Mouse (Mus musculus): Measurements from ENCODE around the gene Myl4. TPM values are rescaled to one million over a fixed set of nuclear protein-coding genes. Genes with fewer than 3 reads are reported as not detected.

Gene Myl4
- polyA plus RNA-seq, 1 experiment from 2014 or later = 8.5 TPM

DNA sequence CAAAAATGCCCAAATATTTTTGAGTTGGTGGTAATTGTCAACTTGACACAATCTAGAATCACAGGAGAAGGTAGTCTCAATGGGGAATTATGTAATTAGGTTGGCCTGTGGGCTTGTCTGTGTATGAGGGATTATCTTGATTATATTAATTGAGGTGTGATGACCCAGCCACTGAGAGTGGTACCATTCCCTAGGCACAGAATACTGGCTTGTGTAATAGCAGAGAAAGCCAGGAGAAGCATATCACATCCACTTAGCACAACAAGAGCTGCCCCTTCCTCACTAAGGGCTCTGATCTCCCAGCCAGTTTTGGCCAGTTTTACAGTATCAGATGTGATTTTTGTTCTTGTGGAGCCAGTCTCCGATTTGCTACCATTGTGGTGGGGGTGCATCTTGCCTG, 39.1 kb downstream of the Myl4 start:
- WGBS = 73% methylated on average over 1 of the region's 1 CpGs
- Histone ChIP-seq H3K4me2 (no peak overlapping the region), H3K36me3 (no peaks in the 10 kb centered on the region), H3K9me3 (peaks cover 14% of the 10 kb centered on the region; the same call in 1 of the 2 replicates), H3K4me3 (no peak overlapping the region), H3K9ac (no peak overlapping the region), H3K27ac (replicated peaks) (no peak overlapping the region), H3K27me3 (no peaks in the 10 kb centered on the region), H3K4me1 (replicated peaks) (no peaks in the 10 kb centered on the region)
- no peak for ATAC-seq (ENCODE audit: low read depth)

DNA sequence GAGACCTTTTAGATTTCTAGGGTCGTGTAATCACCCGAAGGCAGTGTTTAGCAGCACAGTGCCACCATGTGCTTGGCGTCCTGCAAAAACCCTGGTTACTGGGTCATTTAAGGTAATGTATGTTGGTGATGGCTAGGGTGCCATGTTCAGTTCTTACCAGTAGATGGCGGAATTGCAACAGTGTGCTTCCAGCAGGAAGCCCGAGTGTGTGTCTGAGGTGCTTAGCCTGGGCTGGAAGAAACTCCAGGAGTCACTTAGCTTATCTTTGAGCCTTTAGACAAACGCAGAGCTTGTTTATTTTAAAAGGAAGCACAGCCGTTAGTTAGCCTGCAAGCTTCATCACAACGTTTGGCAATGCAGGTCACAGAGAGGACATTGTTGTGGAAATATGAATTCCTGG, 39.7 kb downstream of the Myl4 start:
- WGBS = 2% methylated on average over 8 of the region's 8 CpGs
- peak; percentile 78 for ATAC-seq (ENCODE audit: low read depth)
- no peak overlapping the region for H3K27ac ChIP-seq (replicated peaks)
- H3K9ac ChIP-seq = no peak overlapping the region
- no peaks in the 10 kb centered on the region for H3K36me3 ChIP-seq
- H3K27me3 ChIP-seq = no peaks in the 10 kb centered on the region
- no peak overlapping the region for H3K4me2 ChIP-seq
- no peaks in the 10 kb centered on the region for H3K4me1 ChIP-seq (replicated peaks)
- H3K4me3 ChIP-seq = no peak overlapping the region
- peaks cover 14% of the 10 kb centered on the region; the same call in 1 of the 2 replicates for H3K9me3 ChIP-seq

DNA sequence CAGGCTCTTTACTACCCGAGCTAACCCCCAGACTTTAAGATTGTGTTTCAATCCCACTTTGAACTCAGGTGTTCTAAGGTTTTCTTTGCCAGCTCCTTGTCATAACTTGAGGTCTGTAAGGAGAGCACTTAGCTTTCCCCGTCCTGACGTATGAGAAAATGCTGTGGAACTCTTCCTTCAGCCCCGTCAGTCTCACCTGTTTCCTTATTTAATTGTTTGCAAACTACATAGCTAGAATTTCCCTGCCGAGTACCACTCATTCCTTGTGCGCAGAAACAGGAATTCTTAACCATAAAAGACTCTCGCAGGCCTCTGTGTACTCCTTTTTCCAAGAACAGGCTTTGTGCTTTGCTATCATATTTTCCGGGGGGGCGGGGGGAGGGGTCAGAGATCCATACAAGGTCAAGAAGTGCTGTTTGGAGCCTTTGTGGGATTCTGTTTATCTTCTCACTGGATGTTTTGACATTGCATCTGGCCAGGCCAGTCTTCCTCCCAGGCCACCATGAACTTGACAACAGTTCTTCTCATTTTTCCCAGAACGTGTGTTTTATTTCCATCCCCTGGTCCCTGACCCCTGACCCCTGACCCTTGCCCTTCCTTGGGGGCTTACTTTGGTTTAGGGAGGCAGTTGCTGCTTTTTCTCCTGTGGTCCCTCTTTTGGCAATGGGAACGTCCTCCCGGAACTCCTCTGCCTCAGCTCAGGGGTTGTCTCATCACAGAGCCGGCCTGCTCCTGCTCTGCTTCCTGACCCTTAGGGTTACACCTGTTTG, 41.8 kb downstream of the Myl4 start:
- Histone ChIP-seq H3K4me2 (no peak overlapping the region), H3K36me3 (no peaks in the 10 kb centered on the region), H3K9me3 (peaks cover 14% of the 10 kb centered on the region; the same call in 1 of the 2 replicates), H3K4me1 (replicated peaks) (no peaks in the 10 kb centered on the region), H3K9ac (no peak overlapping the region), H3K4me3 (no peak overlapping the region), H3K27ac (replicated peaks) (no peak overlapping the region), H3K27me3 (no peaks in the 10 kb centered on the region)
- no peak for ATAC-seq (ENCODE audit: low read depth)
- 73% methylated on average over 13 of the region's 13 CpGs for whole genome bisulfite sequencing

DNA sequence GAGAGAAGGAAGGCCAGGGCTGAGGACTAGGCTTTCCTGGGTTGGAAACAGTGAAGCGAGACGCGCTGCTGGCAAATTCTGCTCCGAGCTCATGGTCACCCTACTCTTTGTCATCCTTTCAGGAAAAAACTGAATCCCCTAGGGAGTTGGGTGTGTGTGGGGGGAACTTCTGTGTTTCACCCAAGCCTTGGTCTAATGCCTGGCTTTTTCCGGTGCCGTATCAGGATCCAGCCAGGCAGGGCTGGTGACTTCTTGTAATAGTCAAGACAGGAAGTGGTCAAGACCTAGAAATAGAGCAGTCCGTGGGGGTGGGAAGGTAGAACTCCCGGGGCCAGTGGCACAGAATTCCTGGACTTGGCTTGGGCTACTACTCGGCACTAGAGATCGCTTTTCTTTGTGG, 45.9 kb downstream of the Myl4 start:
- 86% methylated on average over 10 of the region's 10 CpGs for WGBS
- no peak overlapping the region for H3K4me3 ChIP-seq
- H3K4me1 ChIP-seq (replicated peaks) = no peaks in the 10 kb centered on the region
- no peaks in the 10 kb centered on the region for H3K27me3 ChIP-seq
- no peaks in the 10 kb centered on the region for H3K9me3 ChIP-seq
- no peak overlapping the region for H3K27ac ChIP-seq (replicated peaks)
- no peaks in the 10 kb centered on the region for H3K36me3 ChIP-seq
- no peak for ATAC-seq (ENCODE audit: low read depth)
- no peak overlapping the region for H3K4me2 ChIP-seq
- H3K9ac ChIP-seq = no peak overlapping the region

DNA sequence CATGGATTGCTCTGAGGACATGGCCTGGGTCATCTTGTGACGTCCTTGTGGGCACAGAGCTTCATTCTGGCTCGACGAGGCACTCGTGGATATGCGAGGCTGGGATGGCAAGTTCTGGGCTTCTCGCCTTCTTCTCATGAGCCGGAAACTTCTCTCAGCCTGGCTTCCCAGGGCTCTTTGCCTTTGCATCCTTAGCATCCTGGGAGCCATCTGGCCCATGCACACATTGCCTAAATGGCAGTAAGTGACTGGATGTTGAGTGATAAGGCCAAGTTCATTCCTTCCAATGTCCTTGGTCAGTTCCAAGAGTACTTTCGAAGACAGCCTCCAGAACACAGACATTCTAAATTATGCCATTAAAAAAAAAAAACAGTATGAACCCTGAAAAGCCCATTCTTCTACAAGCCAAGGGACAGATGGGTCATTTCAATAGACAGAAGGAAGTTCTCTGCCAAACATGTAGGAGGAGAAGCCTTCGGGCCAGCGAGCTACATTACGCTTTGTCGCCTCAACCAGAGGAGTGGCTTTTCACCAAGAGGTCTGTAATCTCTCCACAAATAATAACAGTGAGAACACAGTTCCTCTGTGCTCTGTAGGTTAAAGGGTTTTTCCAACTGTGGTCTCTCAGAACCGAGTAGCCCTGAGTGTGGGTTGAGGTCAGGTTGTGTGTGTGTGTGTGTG, 48.9 kb downstream of the Myl4 start:
- Histone ChIP-seq H3K9ac (no peak overlapping the region), H3K27me3 (0 out of 2 replicates have a peak, but pooled peaks cover 2% of the 10 kb centered on the region), H3K4me1 (replicated peaks) (no peaks in the 10 kb centered on the region), H3K4me2 (no peak overlapping the region), H3K9me3 (no peaks in the 10 kb centered on the region), H3K27ac (replicated peaks) (no peak overlapping the region), H3K4me3 (no peak overlapping the region), H3K36me3 (no peaks in the 10 kb centered on the region)
- no peak for ATAC-seq (ENCODE audit: low read depth)
- WGBS = 83% methylated on average over 13 of the region's 13 CpGs

DNA sequence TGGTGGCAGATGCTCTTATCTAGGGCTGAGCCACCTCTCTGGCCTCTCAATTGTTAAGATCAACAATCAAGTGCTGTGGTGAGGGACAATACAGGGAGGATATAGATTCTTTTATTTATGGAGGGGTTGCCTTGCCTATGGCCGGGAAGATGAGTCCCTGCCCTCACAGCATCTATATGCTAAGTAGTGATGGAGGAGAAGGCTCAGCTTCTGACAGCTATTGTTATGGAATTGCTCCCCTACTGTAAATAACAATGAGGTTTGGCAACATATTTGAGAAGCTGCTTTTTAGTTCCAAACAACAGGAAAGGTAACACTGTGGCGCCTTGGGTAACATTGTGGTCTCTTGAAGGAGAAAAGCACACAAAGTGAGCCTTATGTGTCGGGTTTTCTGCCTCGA, 50.2 kb downstream of the Myl4 start:
- no peaks in the 10 kb centered on the region for H3K9me3 ChIP-seq

DNA sequence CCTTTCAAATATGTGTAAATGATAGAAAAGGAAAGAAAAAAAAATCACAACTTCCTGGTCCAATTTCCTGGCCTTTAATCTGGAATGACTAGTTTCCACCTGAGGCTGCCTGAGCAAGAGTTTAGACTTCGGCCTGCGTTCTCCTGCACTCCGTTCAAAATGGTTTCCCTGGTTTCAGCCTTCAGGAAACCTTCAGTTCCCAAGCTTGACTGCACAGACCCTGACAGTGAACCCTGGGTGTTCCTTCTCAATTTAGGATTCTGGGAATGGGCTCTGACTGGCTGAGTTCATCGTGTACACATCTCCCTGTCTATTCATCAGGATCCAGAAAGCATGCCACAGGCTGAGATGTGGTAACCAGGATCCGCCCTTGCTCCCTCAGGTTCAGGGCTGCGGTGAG, 53.7 kb downstream of the Myl4 start:
- peaks cover 13% of the 10 kb centered on the region; the same call in 1 of the 2 replicates for H3K4me1 ChIP-seq (replicated peaks)
- no peak overlapping the region for H3K4me2 ChIP-seq
- H3K27me3 ChIP-seq = peaks cover 24% of the 10 kb centered on the region
- H3K9me3 ChIP-seq = no peaks in the 10 kb centered on the region
- ATAC-seq (ENCODE audit: low read depth) = no peak
- no peak overlapping the region for H3K4me3 ChIP-seq
- WGBS = 52% methylated on average over 6 of the region's 6 CpGs
- H3K36me3 ChIP-seq = no peaks in the 10 kb centered on the region
- H3K27ac ChIP-seq (replicated peaks) = no peak overlapping the region
- H3K9ac ChIP-seq = no peak overlapping the region

More for the DNA sequence above, 50.2 kb downstream of the Myl4 start:
- Histone ChIP-seq H3K36me3 (no peaks in the 10 kb centered on the region), H3K27ac (replicated peaks) (no peak overlapping the region), H3K4me2 (no peak overlapping the region), H3K4me1 (replicated peaks) (no peaks in the 10 kb centered on the region), H3K9ac (no peak overlapping the region), H3K4me3 (no peak overlapping the region), H3K27me3 (0 out of 2 replicates have a peak, but pooled peaks cover 4% of the 10 kb centered on the region)
- WGBS = 45% methylated on average over 4 of the region's 4 CpGs
- ATAC-seq (ENCODE audit: low read depth) = no peak

DNA sequence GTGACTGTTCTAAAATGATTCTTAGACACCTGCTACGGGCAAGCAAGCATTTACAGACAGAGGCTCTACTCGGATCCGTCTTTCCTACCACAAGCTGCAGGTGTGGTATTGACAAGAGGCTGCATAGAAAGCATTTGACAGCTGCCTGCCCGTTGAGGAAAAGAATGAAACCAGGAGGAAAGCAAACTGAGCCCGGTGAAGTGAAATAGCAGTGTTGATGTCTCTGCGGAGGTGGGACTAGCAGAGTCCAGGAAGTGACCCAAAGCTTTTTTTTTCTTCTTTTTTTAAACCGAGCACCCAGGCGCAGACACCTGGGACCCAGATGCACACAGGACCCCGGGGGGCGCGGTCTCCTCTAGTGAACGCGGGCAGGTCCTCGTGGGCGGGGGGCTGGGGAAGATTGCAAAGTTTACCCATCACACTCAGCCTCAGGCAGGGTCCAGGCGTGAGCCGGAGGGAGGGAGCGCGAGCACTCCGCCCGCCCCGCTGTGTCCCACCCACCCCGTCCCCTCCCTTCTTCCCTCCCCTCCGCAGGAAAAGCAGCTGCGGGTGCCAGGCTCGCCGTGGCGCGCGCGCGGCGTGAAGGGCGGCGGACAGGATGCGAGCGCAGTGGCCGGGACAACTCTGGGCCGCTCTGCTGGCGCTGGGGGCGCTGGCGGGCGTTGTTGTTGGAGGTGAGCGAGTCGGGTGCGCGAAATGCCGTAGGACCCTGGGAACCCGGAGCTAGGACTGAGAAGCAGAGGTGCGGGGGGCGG, 57.2 kb downstream of the Myl4 start, which contains the start of gene Itgb3:
Gene Itgb3, plus strand, starts transcription at position 510 of the 755 bp plus-strand sequence.
- peak within 1 kb of the TSS; percentile 57 for H3K4me3 ChIP-seq
- peaks cover 48% of the 10 kb centered on the region for H3K27me3 ChIP-seq
- H3K36me3 ChIP-seq = no peaks in the 10 kb centered on the region
- peak; percentile 94 for ATAC-seq (ENCODE audit: low read depth)
- no peaks in the 10 kb centered on the region for H3K9me3 ChIP-seq
- no peak within 1 kb of the TSS for H3K27ac ChIP-seq (replicated peaks)
- WGBS = under 1% methylated on average over 39 of the region's 51 CpGs
- peaks cover 13% of the 10 kb centered on the region; the same call in 1 of the 2 replicates for H3K4me1 ChIP-seq (replicated peaks)
- H3K9ac ChIP-seq = peak within 1 kb of the TSS; percentile 73
- peak within 1 kb of the TSS; percentile 88 for H3K4me2 ChIP-seq

DNA sequence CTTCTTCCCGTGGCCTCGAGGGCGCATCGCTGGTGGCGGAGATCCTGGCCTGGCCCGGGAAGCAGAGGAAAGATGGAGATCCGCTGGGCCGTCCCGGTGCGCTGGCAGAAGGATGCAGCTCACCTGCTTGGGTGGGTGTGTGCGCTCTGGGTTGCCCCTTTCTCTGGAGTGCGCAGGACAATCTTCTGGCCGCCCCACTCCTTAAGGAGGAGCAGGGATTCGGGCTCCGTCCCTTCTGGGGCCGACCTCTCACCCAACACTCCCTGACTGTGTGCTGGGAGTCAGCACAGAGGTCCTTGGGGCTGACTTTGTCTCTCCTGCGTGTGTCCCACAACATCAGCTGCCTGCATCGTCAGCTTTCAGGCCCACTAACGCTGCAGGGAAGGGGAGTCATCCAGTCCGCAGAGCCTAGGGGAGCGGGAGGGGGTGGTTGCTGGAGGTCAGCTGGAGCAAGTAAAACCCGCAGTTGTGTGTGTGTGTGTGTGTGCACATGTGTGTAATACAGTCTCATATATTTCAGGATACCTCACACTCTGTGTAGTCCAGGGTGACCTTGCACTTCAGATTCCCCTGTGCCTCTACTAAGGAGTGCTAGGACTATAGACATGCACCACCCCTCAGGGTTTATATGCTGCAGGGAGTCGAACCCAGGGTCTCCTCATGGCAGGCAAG, 57.9 kb downstream of the Myl4 start:
- ATAC-seq (ENCODE audit: low read depth) = peak; percentile 72
- Histone ChIP-seq H3K9ac (peak overlapping the region; percentile 73), H3K36me3 (no peaks in the 10 kb centered on the region), H3K4me1 (replicated peaks) (peaks cover 13% of the 10 kb centered on the region; the same call in 1 of the 2 replicates), H3K4me2 (peak overlapping the region; percentile 88), H3K9me3 (no peaks in the 10 kb centered on the region), H3K4me3 (peak overlapping the region; percentile 57), H3K27me3 (peaks cover 48% of the 10 kb centered on the region), H3K27ac (replicated peaks) (no peak overlapping the region)
- 2% methylated on average over 23 of the region's 23 CpGs for WGBS

DNA sequence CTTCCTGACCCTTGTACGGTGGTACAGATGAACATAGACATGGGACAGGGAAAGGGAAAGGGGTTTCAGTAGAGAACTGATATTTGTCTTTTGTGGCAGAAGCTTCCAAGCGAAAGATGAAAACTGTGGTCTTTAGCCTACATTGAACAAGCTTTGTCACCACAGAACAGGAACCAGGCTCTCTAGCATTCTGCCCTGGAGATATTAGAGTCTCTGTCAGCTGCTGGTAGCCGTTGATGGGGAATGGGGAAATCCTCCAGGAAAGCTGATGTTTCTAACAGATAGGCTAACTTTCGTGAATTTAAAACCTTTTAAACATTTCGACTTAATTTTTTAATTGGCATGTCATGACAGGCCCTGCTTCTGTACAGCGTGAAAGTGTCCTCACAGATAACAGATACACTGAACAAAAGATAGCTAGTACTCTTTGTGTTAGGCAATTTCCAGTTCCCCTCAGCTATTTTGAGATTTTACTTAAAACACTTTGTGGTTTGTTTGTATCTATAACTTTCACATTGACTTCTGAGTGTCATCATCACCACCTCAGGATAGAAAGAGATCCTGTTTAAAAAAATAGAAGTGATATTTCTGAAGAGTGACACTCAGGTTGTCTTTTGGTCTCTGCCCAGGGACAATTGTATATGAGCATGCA, 58.7 kb downstream of the Myl4 start:
- Histone ChIP-seq H3K27me3 (peaks cover 48% of the 10 kb centered on the region), H3K4me2 (peak overlapping the region; percentile 88), H3K4me3 (peak overlapping the region; percentile 57; the same call in 1 of the 2 replicates), H3K4me1 (replicated peaks) (peaks cover 13% of the 10 kb centered on the region; the same call in 1 of the 2 replicates), H3K27ac (replicated peaks) (no peak overlapping the region), H3K36me3 (no peaks in the 10 kb centered on the region), H3K9ac (no peak overlapping the region), H3K9me3 (no peaks in the 10 kb centered on the region)
- ATAC-seq (ENCODE audit: low read depth) = no peak
- WGBS = 71% methylated on average over 6 of the region's 6 CpGs

DNA sequence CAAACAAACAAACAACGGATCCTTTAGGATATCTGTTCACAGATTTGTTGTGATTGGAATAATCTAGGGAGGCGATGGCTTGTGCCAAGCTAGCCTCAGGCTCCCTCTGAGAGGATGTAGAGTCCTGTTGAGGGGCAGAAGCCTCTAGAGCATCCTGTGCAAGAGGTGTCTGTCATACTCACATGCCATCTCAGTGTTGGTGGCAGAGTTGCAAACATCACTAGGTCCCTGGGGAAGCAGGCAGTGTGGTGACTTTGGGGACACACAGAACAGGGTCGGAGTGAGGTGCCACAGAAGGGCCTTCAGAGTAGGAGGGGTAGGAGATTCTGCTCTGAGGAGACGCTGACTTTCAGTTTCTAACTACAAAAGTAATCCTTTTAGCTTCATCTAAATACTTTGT, 59.3 kb downstream of the Myl4 start:
- Histone ChIP-seq H3K4me3 (no peak overlapping the region), H3K9me3 (no peaks in the 10 kb centered on the region), H3K27me3 (peaks cover 44% of the 10 kb centered on the region), H3K36me3 (no peaks in the 10 kb centered on the region), H3K4me1 (replicated peaks) (peaks cover 13% of the 10 kb centered on the region; the same call in 1 of the 2 replicates), H3K4me2 (peak overlapping the region; percentile 13; the same call in 1 of the 2 replicates), H3K9ac (no peak overlapping the region), H3K27ac (replicated peaks) (no peak overlapping the region)
- no peak for ATAC-seq (ENCODE audit: low read depth)
- 65% methylated on average over 4 of the region's 4 CpGs for WGBS

Measured in neural tube, embryonic 13.5 days (tissue).